12 mouse cellular contexts compared by ENCODE assay signal in genomic region chr5:143059182-143059581, GRCm38 (mm10). TPM values are rescaled to one million over a fixed set of nuclear protein-coding genes. Genes with fewer than 3 reads are reported as not detected.
A peak's percentile ranks its signal among the peaks of the same experiment; 100 is the strongest.
DNase-seq lines count a peak whose midpoint lies in the region; ATAC-seq lines count a peak whose summit lies in the region.
"Had no signal": no experiment of that assay in that cellular context is flagged by ENCODE, and none has a peak within 500 bp of the region (broad histone marks: within the 10 kb centered on the region; RNA-seq: fewer than 3 reads in every experiment).

No protein-coding gene starts in this region.

- no peaks in the 10 kb centered on the region for H3K27me3 ChIP-seq in embryonic facial prominence, embryonic 13.5 days
- no peaks in the 10 kb centered on the region for H3K27me3 ChIP-seq in embryonic facial prominence, embryonic 10.5 days (replicated peaks; ENCODE audit: low read depth, poor library complexity, severe bottlenecking)
- no peaks in the 10 kb centered on the region for H3K27me3 ChIP-seq in kidney, embryonic 15.5 days
- H3K27me3 ChIP-seq in liver, embryonic 15.5 days: no peaks in the 10 kb centered on the region
- H3K27me3 ChIP-seq: midbrain, embryonic 12.5 days had no signal

- no peak overlapping the region for H3K4me2 ChIP-seq in embryonic facial prominence, embryonic 13.5 days
- H3K4me2 ChIP-seq in kidney, embryonic 15.5 days: no peak overlapping the region
- peak overlapping the region; percentile 64 for H3K4me2 ChIP-seq in liver, embryonic 15.5 days
- H3K4me2 ChIP-seq: midbrain, embryonic 12.5 days had no signal

- H3K27ac ChIP-seq in embryonic facial prominence, embryonic 13.5 days: peak overlapping the region; percentile 17; the same call in 1 of the 2 replicates
- no peak overlapping the region for H3K27ac ChIP-seq in embryonic facial prominence, embryonic 10.5 days (replicated peaks)
- H3K27ac ChIP-seq in kidney, embryonic 15.5 days: peak overlapping the region; percentile 7; the same call in 1 of the 2 replicates
- peak overlapping the region; percentile 98 for H3K27ac ChIP-seq in liver, embryonic 15.5 days (replicated peaks)
- H3K27ac ChIP-seq: midbrain, embryonic 12.5 days had no signal

- H3K9me3 ChIP-seq in embryonic facial prominence, embryonic 13.5 days: no peaks in the 10 kb centered on the region
- H3K9me3 ChIP-seq in embryonic facial prominence, embryonic 10.5 days: no peaks in the 10 kb centered on the region
- no peaks in the 10 kb centered on the region for H3K9me3 ChIP-seq in kidney, embryonic 15.5 days (replicated peaks)
- no peaks in the 10 kb centered on the region for H3K9me3 ChIP-seq in liver, embryonic 15.5 days (replicated peaks)
- H3K9me3 ChIP-seq: midbrain, embryonic 12.5 days had no signal

- H3K4me3 ChIP-seq in embryonic facial prominence, embryonic 13.5 days: no peak overlapping the region
- H3K4me3 ChIP-seq in embryonic facial prominence, embryonic 10.5 days: no peak overlapping the region
- no peak overlapping the region for H3K4me3 ChIP-seq in kidney, embryonic 15.5 days (replicated peaks)
- no peak overlapping the region; the same call in 1 of the 2 replicates for H3K4me3 ChIP-seq in liver, embryonic 15.5 days (replicated peaks)
- H3K4me3 ChIP-seq: midbrain, embryonic 12.5 days had no signal

- H3K36me3 ChIP-seq in embryonic facial prominence, embryonic 13.5 days: peaks cover 51% of the 10 kb centered on the region
- peaks cover 82% of the 10 kb centered on the region for H3K36me3 ChIP-seq in embryonic facial prominence, embryonic 10.5 days (replicated peaks)
- H3K36me3 ChIP-seq in kidney, embryonic 15.5 days: peaks cover 65% of the 10 kb centered on the region
- H3K36me3 ChIP-seq in liver, embryonic 15.5 days (replicated peaks): peaks cover 33% of the 10 kb centered on the region

- no peak for ATAC-seq in embryonic facial prominence, embryonic 13.5 days (ENCODE audit: insufficient number of reproducible peaks, insufficient read depth, low FRiP score, low TSS enrichment, low read depth)
- ATAC-seq in kidney, embryonic 15.5 days (replicated peaks; ENCODE audit: low FRiP score): peak; percentile 40; the same call in 1 of the 2 replicates
- ATAC-seq in common myeloid progenitor, adult 5-6 weeks (replicated peaks; ENCODE audit: low read depth, poor library complexity, severe bottlenecking): peak; percentile 6; the same call in 1 of the 2 replicates
- peak; percentile 75 for ATAC-seq in liver, embryonic 15.5 days (ENCODE audit: insufficient read depth)

- peaks cover 23% of the 10 kb centered on the region for H3K4me1 ChIP-seq in embryonic facial prominence, embryonic 13.5 days
- H3K4me1 ChIP-seq in embryonic facial prominence, embryonic 10.5 days: peaks cover 11% of the 10 kb centered on the region
- peaks cover 7% of the 10 kb centered on the region; the same call in 1 of the 2 replicates for H3K4me1 ChIP-seq in kidney, embryonic 15.5 days
- peaks cover 93% of the 10 kb centered on the region for H3K4me1 ChIP-seq in liver, embryonic 15.5 days (replicated peaks)

- no peak overlapping the region for H3K9ac ChIP-seq in embryonic facial prominence, embryonic 13.5 days
- no peak overlapping the region for H3K9ac ChIP-seq in kidney, embryonic 15.5 days
- H3K9ac ChIP-seq in liver, embryonic 15.5 days: peak overlapping the region; percentile 49

- DNase-seq in embryonic facial prominence, embryonic 10.5 days (ENCODE audit: low spot score): no peak
- no peak for DNase-seq in kidney, postnatal 14 days
- no peak for DNase-seq in left cerebral cortex, adult 11 months (ENCODE audit: low spot score)
- no peak for DNase-seq in kidney, adult 9 months
- DNase-seq: cerebellum, adult 9-10 months; gastrocnemius, postnatal 10 days; right cerebral cortex, postnatal 14 days had no signal

RNA-seq across cellular contexts. Expression of gene Rnf216, which starts 53.6 kb away (rescaled TPM):
- polyA plus RNA-seq in embryonic facial prominence, embryonic 13.5 days (2015; fragmentation: Nextera tagmentation; extraction: Ambion mirVana): 51.1 and 51.3 TPM in 2 replicates
- 50.5 and 53.9 TPM in 2 replicates for polyA plus RNA-seq in embryonic facial prominence, embryonic 10.5 days (2016; fragmentation: Nextera tagmentation; extraction: Ambion mirVana)
- polyA plus RNA-seq in kidney, embryonic 15.5 days (2015; fragmentation: Nextera tagmentation; extraction: Ambion mirVana): 44.5 and 46.9 TPM in 2 replicates
- 46.8 and 76.1 TPM in 2 replicates for total RNA-seq in common myeloid progenitor, adult 5-6 weeks (2017)
- polyA plus RNA-seq in liver, embryonic 15.5 days (2015; fragmentation: Nextera tagmentation; extraction: Ambion mirVana): 13.2 and 13.9 TPM in 2 replicates
